Mouse (Mus musculus) thymus, postnatal 0 days (tissue): ENCODE data around the gene Ust. TPM values are rescaled to one million over a fixed set of nuclear protein-coding genes. Genes with fewer than 3 reads are reported as not detected.

Source experiments
- DNase-seq: peaks from one replicate; pipeline ENCODE4 v3.0.0-alpha.2; 2015; ENCODE audit warnings: low spot score
- polyA plus RNA-seq: library from polyadenylated mRNA; unstranded; fragments of >200 nt; fragmentation: Nextera tagmentation; extraction: Ambion mirVana; gene quantifications from 2 replicates; pipeline ENCODE4 v1.2.1, GENCODE M21; 2015

The Ust gene
- polyA plus RNA-seq, 1 experiment from 2014 or later: 3.1 TPM

DNA sequence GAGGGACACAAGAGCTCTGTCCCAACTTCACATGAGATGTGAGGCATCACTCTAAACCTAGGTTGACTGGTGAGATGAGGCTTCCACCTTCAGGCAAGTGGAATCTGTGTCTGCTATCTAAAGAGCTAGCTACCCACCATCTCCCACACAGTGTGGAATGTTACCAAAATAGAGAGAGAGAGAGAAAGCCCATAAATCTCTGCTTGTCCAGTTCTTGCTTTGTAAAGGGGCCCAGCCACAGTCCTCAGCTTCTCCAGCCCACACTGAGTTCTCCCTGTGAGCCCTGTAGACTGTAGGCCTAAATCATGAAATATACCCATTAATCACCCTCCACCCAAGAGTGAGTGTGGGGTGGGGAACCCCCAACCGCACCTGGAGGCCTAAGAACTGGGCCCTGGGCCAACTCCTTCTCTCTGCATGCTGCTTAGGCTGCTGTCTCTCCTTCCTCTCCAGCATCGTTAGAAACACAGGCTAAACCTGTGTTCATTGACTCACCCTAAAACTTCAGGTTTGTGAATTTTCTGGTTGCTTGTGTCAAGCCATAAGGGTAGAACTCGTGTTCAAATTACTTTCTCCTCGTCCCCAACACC is 336.9 kb downstream of the Ust start:
- DNase-seq: no peak

DNA sequence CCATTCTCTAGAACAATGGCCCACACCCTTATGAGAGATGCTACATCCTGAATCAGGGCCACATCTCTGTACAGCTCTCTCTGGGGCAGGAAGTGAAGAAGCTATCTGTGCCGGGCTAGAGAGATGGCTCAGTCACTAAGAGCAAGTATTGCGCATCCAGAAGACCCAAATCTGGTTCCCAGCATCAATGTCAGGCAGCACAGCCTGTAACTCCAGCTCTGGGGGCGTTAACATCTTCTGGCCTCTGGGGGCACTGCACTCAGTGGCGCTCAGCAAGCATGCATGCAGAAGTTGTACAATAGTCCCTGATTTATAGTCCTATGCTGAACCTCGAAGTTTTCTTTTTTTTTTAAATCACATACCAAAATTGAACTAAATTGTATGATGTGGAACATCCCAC is 341.0 kb downstream of the Ust start:
- DNase-seq: peak; percentile 43

DNA sequence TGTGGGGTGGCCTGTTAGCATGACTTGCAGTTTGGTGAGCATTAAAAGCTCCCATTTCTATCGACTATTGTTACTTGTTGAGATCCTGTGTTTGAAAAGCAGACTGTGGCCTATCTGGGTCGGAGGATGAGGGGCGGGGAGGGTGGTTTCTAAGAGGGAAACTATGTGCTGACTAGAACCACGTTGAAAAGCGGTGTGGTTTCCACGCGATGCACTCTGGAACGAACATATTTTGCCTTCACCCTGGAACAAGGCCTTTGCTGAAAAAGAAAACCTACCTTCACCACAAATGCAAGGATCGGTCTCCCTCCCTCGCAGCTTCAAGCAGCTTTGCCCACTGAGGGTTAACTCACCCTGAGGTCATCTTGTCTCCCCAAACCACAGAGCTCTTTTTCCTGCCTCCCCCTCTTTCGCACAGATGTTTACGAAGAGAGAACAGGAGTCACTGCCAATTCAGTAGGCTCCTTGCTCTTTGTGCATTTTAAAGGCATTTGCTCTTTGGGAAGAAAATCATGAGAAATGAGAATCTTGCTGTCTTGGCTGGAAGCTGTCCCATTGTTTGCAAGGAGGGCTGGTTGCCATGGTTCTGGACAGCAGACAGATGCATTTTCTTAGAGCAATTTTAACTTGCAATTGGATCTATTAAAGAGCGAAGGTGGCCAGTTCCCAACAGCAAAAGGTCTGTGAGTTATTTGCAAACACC is 342.1 kb downstream of the Ust start:
- DNase-seq: peak; percentile 66

DNA sequence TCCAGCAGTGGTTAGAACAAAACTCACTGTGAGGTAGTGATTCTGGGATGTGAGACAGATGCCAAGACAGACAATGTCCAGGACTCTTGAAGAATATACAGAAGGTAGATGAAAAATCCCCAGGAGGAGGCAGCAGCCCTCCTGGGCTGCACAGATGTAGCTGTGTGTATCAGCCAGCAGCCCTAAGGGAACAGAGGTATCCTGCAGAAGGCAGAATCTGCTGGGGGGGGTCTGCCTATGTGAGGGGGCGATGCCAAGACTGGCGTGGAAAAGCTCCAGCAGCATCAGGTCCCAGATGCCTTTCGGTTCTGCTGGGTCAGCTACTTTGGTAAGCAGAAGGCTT is 342.6 kb downstream of the Ust start:
- no peak for DNase-seq

DNA sequence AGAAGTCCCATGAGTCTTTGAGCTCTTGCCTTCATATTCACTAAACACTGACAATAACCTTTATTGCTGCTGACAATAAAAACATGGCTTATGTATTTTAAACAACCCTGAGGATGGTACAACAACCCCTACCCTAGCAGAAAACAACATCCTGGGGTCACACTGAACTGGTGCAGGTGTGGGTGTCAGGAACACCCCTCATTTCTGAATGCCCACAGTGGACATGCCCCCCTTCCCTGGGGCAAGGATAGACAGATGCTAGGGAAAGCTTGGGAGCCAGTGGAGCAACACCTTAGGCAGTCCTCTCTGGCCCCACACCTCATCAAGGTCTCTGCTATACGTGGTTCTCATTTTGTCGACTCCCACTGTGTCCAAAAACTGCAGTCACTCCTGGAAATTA is 343.9 kb downstream of the Ust start:
- no peak for DNase-seq

DNA sequence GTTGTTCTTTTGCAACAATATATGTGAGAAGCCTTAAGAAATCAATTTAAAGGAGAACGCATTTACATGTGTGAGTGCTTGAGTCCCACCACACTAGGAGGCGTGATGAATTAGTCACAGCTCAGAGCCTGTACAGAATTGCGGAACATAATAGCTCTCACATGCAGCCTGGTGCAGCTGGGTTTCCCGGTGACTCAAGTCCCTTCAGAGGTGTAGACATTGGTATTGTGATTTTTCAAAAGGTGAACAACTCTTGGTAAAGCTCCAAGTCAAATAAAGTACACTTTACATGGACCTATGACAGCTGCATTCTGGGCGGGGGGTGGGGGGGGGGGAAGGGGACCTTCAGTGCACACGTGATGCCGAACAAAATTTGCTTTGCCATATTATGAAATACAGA is 344.4 kb downstream of the Ust start:
- no peak for DNase-seq

DNA sequence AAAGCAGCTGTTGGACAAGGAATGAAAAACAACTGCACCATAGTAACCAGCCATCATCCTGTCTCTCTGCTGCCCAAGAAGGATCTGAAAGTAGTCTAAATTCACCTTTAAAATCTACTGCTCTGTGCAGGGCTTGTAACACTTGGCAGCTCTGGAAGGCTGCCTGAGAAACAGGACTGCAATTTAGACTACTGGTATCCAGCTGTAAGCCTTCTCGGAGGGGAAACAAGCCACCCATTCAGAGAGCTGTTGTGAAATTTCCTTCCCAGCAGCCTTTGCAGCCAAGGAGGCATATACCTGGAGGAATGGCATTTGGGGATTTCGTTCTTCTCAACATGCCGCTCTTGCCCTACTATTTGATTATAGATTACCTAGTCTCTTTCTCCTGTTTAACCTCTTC is 345.6 kb downstream of the Ust start:
- DNase-seq: no peak

DNA sequence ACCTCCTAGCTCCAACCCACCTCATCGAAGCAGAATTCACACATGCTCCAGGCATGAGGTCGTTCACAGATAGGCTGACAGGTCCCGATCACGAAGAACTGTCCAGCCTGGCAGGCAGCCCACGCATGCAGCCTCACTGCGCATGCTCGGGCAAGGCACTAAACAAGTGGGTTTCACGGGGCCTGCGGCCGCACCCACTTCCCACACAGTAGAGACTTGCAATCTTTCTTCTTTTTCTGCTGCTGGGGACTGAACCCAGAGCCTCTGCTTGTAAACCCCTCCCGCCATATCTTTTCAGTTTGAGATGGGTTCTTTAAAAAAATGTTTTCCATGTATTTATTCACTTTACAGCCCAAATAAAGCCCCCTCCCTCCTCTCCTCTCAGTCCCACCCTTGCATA is 347.1 kb downstream of the Ust start:
- no peak for DNase-seq
